Mouse (Mus musculus) E14TG2a.4 (cell line): ENCODE data around the gene Rnf5.

Experiments
- CTCF ChIP-seq: conservative IDR thresholded peaks from 2 replicates; pipeline ENCODE4 v1.5.1; 2014; ENCODE audit warnings: low read length
- NANOG ChIP-seq: IDR thresholded peaks from 2 replicates; pipeline ENCODE4 v1.6.1; 2014; ENCODE audit warnings: borderline replicate concordance, low read length, mixed read lengths

GRCm38 (mm10) chr17:34603375-34604060 lies at the start of gene Rnf5:
- TF ChIP-seq CTCF, result no peak
- TF ChIP-seq NANOG, result peak; percentile 19; the same call in 1 of the 2 replicates
